Mouse (Mus musculus): ENCODE results near the gene Aplf. TPM values are rescaled to one million over a fixed set of nuclear protein-coding genes. Genes with fewer than 3 reads are reported as not detected.
"Not testable (repeated sequence)": the region's sequence is repeated elsewhere in the genome, so short reads cannot be mapped to it uniquely, and the experiment has no call there.

Aplf gene
- polyA plus RNA-seq, 1 experiment from 2014 or later, result 8.5 TPM

- H3K4me2 ChIP-seq (ENCODE audit: low read length), result no peak overlapping the region
- WGBS, result 88% methylated on average over 9 of the region's 9 CpGs
- H3K27me3 ChIP-seq (replicated peaks; ENCODE audit: control insufficient read depth, insufficient read depth, low read length), result no peaks in the 10 kb centered on the region
- H3K4me1 ChIP-seq (ENCODE audit: control insufficient read depth, insufficient read depth, low read depth, low read length), result no peaks in the 10 kb centered on the region
- no peak overlapping the region for H3K4me3 ChIP-seq (ENCODE audit: low read length)
- no peaks in the 10 kb centered on the region for H3K36me3 ChIP-seq (ENCODE audit: control insufficient read depth, insufficient read depth, low read length)
- no peaks in the 10 kb centered on the region for H3K9me3 ChIP-seq (ENCODE audit: control insufficient read depth, low read length)
- no peak overlapping the region for H3K27ac ChIP-seq (ENCODE audit: low read depth, low read length)
- H3K9ac ChIP-seq (ENCODE audit: low read depth, low read length), result no peak overlapping the region
- ATAC-seq, result no peak
Observed at GRCm38 (mm10) chr6:87652670-87653069, 19.3 kb downstream of the Aplf start.

GRCm38 (mm10) chr6:87651787-87652186 is 20.2 kb downstream of the Aplf start:
- Histone ChIP-seq H3K27ac (ENCODE audit: low read depth, low read length) (no peak overlapping the region), H3K36me3 (ENCODE audit: control insufficient read depth, insufficient read depth, low read length) (no peaks in the 10 kb centered on the region), H3K4me1 (ENCODE audit: control insufficient read depth, insufficient read depth, low read depth, low read length) (no peaks in the 10 kb centered on the region), H3K9ac (ENCODE audit: low read depth, low read length) (no peak overlapping the region), H3K4me3 (ENCODE audit: low read length) (no peak overlapping the region), H3K9me3 (ENCODE audit: control insufficient read depth, low read length) (no peaks in the 10 kb centered on the region), H3K27me3 (replicated peaks; ENCODE audit: control insufficient read depth, insufficient read depth, low read length) (no peaks in the 10 kb centered on the region), H3K4me2 (ENCODE audit: low read length) (no peak overlapping the region)
- 88% methylated on average over 5 of the region's 5 CpGs for WGBS
- ATAC-seq, result no peak

- no peaks in the 10 kb centered on the region for H3K4me1 ChIP-seq (ENCODE audit: control insufficient read depth, insufficient read depth, low read depth, low read length)
- no peaks in the 10 kb centered on the region for H3K27me3 ChIP-seq (replicated peaks; ENCODE audit: control insufficient read depth, insufficient read depth, low read length)
- no peak overlapping the region for H3K9ac ChIP-seq (ENCODE audit: low read depth, low read length)
- H3K4me2 ChIP-seq (ENCODE audit: low read length), result no peak overlapping the region
- no peaks in the 10 kb centered on the region for H3K9me3 ChIP-seq (ENCODE audit: control insufficient read depth, low read length)
- 70% methylated on average over 11 of the region's 11 CpGs for WGBS
- H3K4me3 ChIP-seq (ENCODE audit: low read length), result no peak overlapping the region
- no peak overlapping the region for H3K27ac ChIP-seq (ENCODE audit: low read depth, low read length)
- H3K36me3 ChIP-seq (ENCODE audit: control insufficient read depth, insufficient read depth, low read length), result no peaks in the 10 kb centered on the region
- ATAC-seq, result no peak
Observed at GRCm38 (mm10) chr6:87638134-87638660, 33.8 kb downstream of the Aplf start.

- Histone ChIP-seq H3K27ac (ENCODE audit: low read depth, low read length) (no peak overlapping the region), H3K9me3 (ENCODE audit: control insufficient read depth, low read length) (no peaks in the 10 kb centered on the region), H3K36me3 (ENCODE audit: control insufficient read depth, insufficient read depth, low read length) (no peaks in the 10 kb centered on the region), H3K9ac (ENCODE audit: low read depth, low read length) (no peak overlapping the region), H3K27me3 (replicated peaks; ENCODE audit: control insufficient read depth, insufficient read depth, low read length) (no peaks in the 10 kb centered on the region), H3K4me1 (ENCODE audit: control insufficient read depth, insufficient read depth, low read depth, low read length) (no peaks in the 10 kb centered on the region), H3K4me2 (ENCODE audit: low read length) (no peak overlapping the region), H3K4me3 (ENCODE audit: low read length) (no peak overlapping the region)
- 73% methylated on average over 4 of the region's 4 CpGs for WGBS
- ATAC-seq, result no peak
Observed at GRCm38 (mm10) chr6:87632176-87632575, 39.8 kb downstream of the Aplf start.

- H3K9me3 ChIP-seq (ENCODE audit: control insufficient read depth, low read length); H3K4me1 ChIP-seq (ENCODE audit: control insufficient read depth, insufficient read depth, low read depth, low read length); H3K9ac ChIP-seq (ENCODE audit: low read depth, low read length); H3K4me3 ChIP-seq (ENCODE audit: low read length); H3K36me3 ChIP-seq (ENCODE audit: control insufficient read depth, insufficient read depth, low read length); H3K27ac ChIP-seq (ENCODE audit: low read depth, low read length); H3K4me2 ChIP-seq (ENCODE audit: low read length); H3K27me3 ChIP-seq (replicated peaks; ENCODE audit: control insufficient read depth, insufficient read depth, low read length); ATAC-seq: not testable (repeated sequence)
- 86% methylated on average over 13 of the region's 15 CpGs for WGBS
Observed at GRCm38 (mm10) chr6:87628936-87629335, 43.1 kb downstream of the Aplf start.

GRCm38 (mm10) chr6:87623151-87623550 is 48.8 kb downstream of the Aplf start:
- Histone ChIP-seq H3K4me3 (ENCODE audit: low read length) (no peak overlapping the region), H3K4me2 (ENCODE audit: low read length) (no peak overlapping the region), H3K9me3 (ENCODE audit: control insufficient read depth, low read length) (no peaks in the 10 kb centered on the region), H3K9ac (ENCODE audit: low read depth, low read length) (no peak overlapping the region), H3K27ac (ENCODE audit: low read depth, low read length) (no peak overlapping the region), H3K4me1 (ENCODE audit: control insufficient read depth, insufficient read depth, low read depth, low read length) (no peaks in the 10 kb centered on the region), H3K36me3 (ENCODE audit: control insufficient read depth, insufficient read depth, low read length) (no peaks in the 10 kb centered on the region), H3K27me3 (replicated peaks; ENCODE audit: control insufficient read depth, insufficient read depth, low read length) (no peaks in the 10 kb centered on the region)
- WGBS, result 77% methylated on average over 3 of the region's 3 CpGs
- no peak for ATAC-seq

GRCm38 (mm10) chr6:87621281-87621680 is 50.7 kb downstream of the Aplf start:
- Histone ChIP-seq H3K27ac (ENCODE audit: low read depth, low read length) (peak overlapping the region; percentile 54), H3K4me2 (ENCODE audit: low read length) (no peak overlapping the region), H3K4me1 (ENCODE audit: control insufficient read depth, insufficient read depth, low read depth, low read length) (no peaks in the 10 kb centered on the region), H3K9ac (ENCODE audit: low read depth, low read length) (no peak overlapping the region), H3K4me3 (ENCODE audit: low read length) (no peak overlapping the region), H3K36me3 (ENCODE audit: control insufficient read depth, insufficient read depth, low read length) (no peaks in the 10 kb centered on the region), H3K9me3 (ENCODE audit: control insufficient read depth, low read length) (no peaks in the 10 kb centered on the region), H3K27me3 (replicated peaks; ENCODE audit: control insufficient read depth, insufficient read depth, low read length) (no peaks in the 10 kb centered on the region)
- WGBS, result 41% methylated on average over 3 of the region's 3 CpGs
- peak; percentile 95 for ATAC-seq

GRCm38 (mm10) chr6:87618021-87618420 is 54.0 kb downstream of the Aplf start:
- no peak overlapping the region for H3K4me3 ChIP-seq (ENCODE audit: low read length)

GRCm38 (mm10) chr6:87615696-87616083 is 56.3 kb downstream of the Aplf start:
- 77% methylated on average over 14 of the region's 14 CpGs for WGBS
- Histone ChIP-seq H3K27ac (ENCODE audit: low read depth, low read length) (no peak overlapping the region), H3K36me3 (ENCODE audit: control insufficient read depth, insufficient read depth, low read length) (no peaks in the 10 kb centered on the region), H3K9ac (ENCODE audit: low read depth, low read length) (no peak overlapping the region), H3K9me3 (ENCODE audit: control insufficient read depth, low read length) (no peaks in the 10 kb centered on the region), H3K27me3 (replicated peaks; ENCODE audit: control insufficient read depth, insufficient read depth, low read length) (no peaks in the 10 kb centered on the region), H3K4me1 (ENCODE audit: control insufficient read depth, insufficient read depth, low read depth, low read length) (no peaks in the 10 kb centered on the region), H3K4me2 (ENCODE audit: low read length) (no peak overlapping the region), H3K4me3 (ENCODE audit: low read length) (no peak overlapping the region)
- 0 out of 2 replicates have a peak, but pooled peaks have one; percentile 20 for ATAC-seq

More at GRCm38 (mm10) chr6:87618021-87618420, 54.0 kb downstream of the Aplf start:
- WGBS, result 82% methylated on average over 8 of the region's 8 CpGs
- H3K9me3 ChIP-seq (ENCODE audit: control insufficient read depth, low read length), result no peaks in the 10 kb centered on the region
- H3K9ac ChIP-seq (ENCODE audit: low read depth, low read length), result no peak overlapping the region
- H3K4me2 ChIP-seq (ENCODE audit: low read length), result no peak overlapping the region
- H3K36me3 ChIP-seq (ENCODE audit: control insufficient read depth, insufficient read depth, low read length), result no peaks in the 10 kb centered on the region
- H3K27me3 ChIP-seq (replicated peaks; ENCODE audit: control insufficient read depth, insufficient read depth, low read length), result no peaks in the 10 kb centered on the region
- no peak overlapping the region for H3K27ac ChIP-seq (ENCODE audit: low read depth, low read length)
- no peaks in the 10 kb centered on the region for H3K4me1 ChIP-seq (ENCODE audit: control insufficient read depth, insufficient read depth, low read depth, low read length)
- ATAC-seq, result no peak
